Mouse (Mus musculus) heart, adult 2 months (tissue): ENCODE results near the gene Eif4g1.

Experiments used
- CTCF ChIP-seq: fragments of 200-600 bp; IDR thresholded peaks from 2 replicates; pipeline ENCODE4 v1.8.1; 2022; ENCODE audit warnings: antibody characterized with exemption, mild to moderate bottlenecking, moderate library complexity
- EP300 ChIP-seq: fragments of 200-500 bp; IDR thresholded peaks from 2 replicates; pipeline ENCODE4 v1.6.1; 2011; ENCODE audit warnings: low read depth, low read length, control low read depth; ENCODE audit not compliant: insufficient read depth

- TF ChIP-seq CTCF (no peak), EP300 (no peak)
These were observed 35.0 kb downstream of the Eif4g1 start for GRCm38 (mm10) chr16:20703071-20703470.
